In genomic region chr5:107947548-107947947, GRCm38 (mm10) we compare ENCODE assay signal across 9 mouse cellular contexts. TPM values are rescaled to one million over a fixed set of nuclear protein-coding genes. Genes with fewer than 3 reads are reported as not detected.
DNase-seq lines count a peak whose midpoint lies in the region; ATAC-seq and TF ChIP-seq lines count a peak whose summit lies in the region.
"Had no signal": no experiment of that assay in that cellular context is flagged by ENCODE, and none has a peak within 500 bp of the region (broad histone marks: within the 10 kb centered on the region; RNA-seq: fewer than 3 reads in every experiment).

No protein-coding gene starts in this region.

- H3K4me1 ChIP-seq in embryonic fibroblast, embryonic 13.5 days (ENCODE audit: control insufficient read depth, insufficient read depth, low read length) = no peaks in the 10 kb centered on the region; the same call in none of the 2 replicates

- H3K27ac ChIP-seq in embryonic fibroblast, embryonic 13.5 days (ENCODE audit: insufficient read depth, low read length) = 0 out of 2 replicates have a peak overlapping the region, but pooled peaks have one; percentile 44
- H3K27ac ChIP-seq: liver, embryonic 15.5 days had no signal

- no peak for TF ChIP-seq POLR2A in embryonic fibroblast, embryonic 13.5 days (IDR thresholded peaks at IDR 0.05; ENCODE audit: low read depth, low read length)

- no peak for TF ChIP-seq CTCF in embryonic fibroblast, embryonic 13.5 days (IDR thresholded peaks at IDR 0.05; ENCODE audit: borderline replicate concordance, insufficient read depth, low read length)

- DNase-seq in cerebellum, postnatal 4 days (ENCODE audit: low spot score in 2 of 2) = no peak
- DNase-seq in kidney, adult 9 months = peak; percentile 75
- no peak for DNase-seq in kidney, postnatal 4 days
- peak; percentile 30 to 53 for DNase-seq in lung, postnatal 4 days
- DNase-seq in spleen, adult 12 weeks (ENCODE audit: low spot score) = no peak
- DNase-seq in frontal cortex, postnatal 10 days (ENCODE audit: low spot score in 2 of 2) = no peak

- no peak overlapping the region for H3K4me3 ChIP-seq in embryonic fibroblast, embryonic 13.5 days (ENCODE audit: insufficient read depth, low read length)
- H3K4me3 ChIP-seq: liver, embryonic 15.5 days had no signal

- peak; percentile 36; the same call in 1 of the 2 replicates for ATAC-seq in cerebellum, adult (ENCODE audit: insufficient number of reproducible peaks, low FRiP score, low TSS enrichment)

RNA-seq across cellular contexts. Expression of gene Fam69a, which starts 39.3 kb away (rescaled TPM):
- 8.0 and 15.4 TPM in 2 replicates for polyA plus RNA-seq in embryonic fibroblast, embryonic 13.5 days (2011; ENCODE audit: insufficient read length, low read depth, missing spikeins)

RNA-seq across cellular contexts. Expression of gene Rpl5, which starts 47.2 kb away (rescaled TPM):
- polyA plus RNA-seq in embryonic fibroblast, embryonic 13.5 days (2011; ENCODE audit: insufficient read length, low read depth, missing spikeins) = 74.5 and 90.8 TPM in 2 replicates

Comparison
In these comparisons a context has a peak if more than half of its experiments do, and no peak if none do; other contexts are left out.
1. DNase-seq: peak in kidney, adult 9 months (single experiment) and lung, postnatal 4 days (2 of 2); none in cerebellum, postnatal 4 days (0 of 2), kidney, postnatal 4 days (0 of 2), spleen, adult 12 weeks (single experiment) and frontal cortex, postnatal 10 days (0 of 2).